Mouse (Mus musculus) forebrain, embryonic 12.5 days (tissue): ENCODE measurements at regions not wholly inside any gene's neighbourhood (a gene's known extent, or its start where the extent isn't known, plus 50 kb on each side); places are given as distances from the start of the nearest gene placed in this dataset.

Experiments
- ATAC-seq: fragments of 200-750 bp; cut with Nextera tagmentation; 2 replicates; pipeline ENCODE4 v1.8.0; 2017; ENCODE audit warnings: moderate TSS enrichment; ENCODE audit not compliant: low FRiP score
- H3K27ac ChIP-seq: fragments of 300-500 bp; sonication (generic); 2 replicates; pipeline ENCODE4 v1.5.1; 2016; ENCODE audit warnings: mild to moderate bottlenecking
- H3K27me3 ChIP-seq: fragments of 300-500 bp; sonication (generic); 2 replicates; pipeline ENCODE4 v1.6.1; 2016; ENCODE audit warnings: mild to moderate bottlenecking
- H3K36me3 ChIP-seq: fragments of 300-500 bp; sonication (generic); replicated peaks from 2 replicates; pipeline ENCODE4 v1.6.1; 2016; ENCODE audit warnings: mild to moderate bottlenecking
- H3K4me1 ChIP-seq: fragments of 300-500 bp; sonication (generic); 2 replicates; pipeline ENCODE4 v1.6.1; 2016
- H3K4me2 ChIP-seq: fragments of 300-500 bp; sonication (generic); 2 replicates; pipeline ENCODE4 v1.6.1; 2016; ENCODE audit warnings: mild to moderate bottlenecking, moderate library complexity
- H3K4me3 ChIP-seq: fragments of 300-500 bp; sonication (generic); replicated peaks from 2 replicates; pipeline ENCODE4 v1.5.1; 2016; ENCODE audit warnings: mild to moderate bottlenecking
- H3K9ac ChIP-seq: fragments of 300-500 bp; sonication (generic); 2 replicates; pipeline ENCODE4 v1.6.1; 2016; ENCODE audit warnings: mild to moderate bottlenecking
- H3K9me3 ChIP-seq: fragments of 300-500 bp; sonication (generic); 2 replicates; pipeline ENCODE4 v1.6.1; 2016
- WGBS: fragments of 180-500 bp; shearing (Covaris S2); methylation state at CpG from one replicate; pipeline ENCODE4 v1.1.7; 2016; 5-methylcytosine and 5-hydroxymethylcytosine counted together

- H3K27me3 ChIP-seq: no peaks in the 10 kb centered on the region
- WGBS: 89% methylated on average over 6 of the region's 6 CpGs
- H3K4me3 ChIP-seq: no peak overlapping the region
- no peaks in the 10 kb centered on the region for H3K9me3 ChIP-seq
- no peaks in the 10 kb centered on the region for H3K4me1 ChIP-seq
- ATAC-seq: no peak
- H3K27ac ChIP-seq: no peak overlapping the region
- no peak overlapping the region for H3K4me2 ChIP-seq
- no peak overlapping the region for H3K9ac ChIP-seq
- H3K36me3 ChIP-seq: no peaks in the 10 kb centered on the region
Measured at GRCm38 (mm10) chr11:18437834-18438611, 484.3 kb upstream of the Etaa1 start.

- Histone ChIP-seq H3K27me3 (no peaks in the 10 kb centered on the region), H3K4me2 (no peak overlapping the region), H3K36me3 (no peaks in the 10 kb centered on the region), H3K4me1 (no peaks in the 10 kb centered on the region), H3K9ac (no peak overlapping the region), H3K27ac (no peak overlapping the region), H3K4me3 (no peak overlapping the region), H3K9me3 (no peaks in the 10 kb centered on the region)
- WGBS: 70% methylated on average over 3 of the region's 3 CpGs
- ATAC-seq: no peak
Measured at GRCm38 (mm10) chr11:18421076-18421475, 467.4 kb upstream of the Etaa1 start.

- Histone ChIP-seq H3K9me3 (no peaks in the 10 kb centered on the region), H3K4me2 (no peak overlapping the region), H3K9ac (no peak overlapping the region), H3K4me1 (no peaks in the 10 kb centered on the region), H3K27me3 (no peaks in the 10 kb centered on the region), H3K36me3 (no peaks in the 10 kb centered on the region), H3K4me3 (no peak overlapping the region), H3K27ac (no peak overlapping the region)
- WGBS: 76% methylated on average over 1 of the region's 1 CpGs
- ATAC-seq: no peak
Measured at GRCm38 (mm10) chr11:18413769-18414168, 460.1 kb upstream of the Etaa1 start.

GRCm38 (mm10) chr11:18408071-18408752 lies 454.5 kb upstream of the Etaa1 start:
- Histone ChIP-seq H3K4me2 (no peak overlapping the region), H3K9me3 (no peaks in the 10 kb centered on the region), H3K27ac (no peak overlapping the region), H3K4me3 (no peak overlapping the region), H3K4me1 (no peaks in the 10 kb centered on the region), H3K27me3 (no peaks in the 10 kb centered on the region), H3K9ac (no peak overlapping the region), H3K36me3 (no peaks in the 10 kb centered on the region)
- 72% methylated on average over 8 of the region's 8 CpGs for WGBS
- ATAC-seq: no peak

- no peaks in the 10 kb centered on the region for H3K27me3 ChIP-seq
- H3K9ac ChIP-seq: no peak overlapping the region
- no peak overlapping the region for H3K4me2 ChIP-seq
- H3K9me3 ChIP-seq: no peaks in the 10 kb centered on the region
- no peaks in the 10 kb centered on the region for H3K4me1 ChIP-seq
- no peaks in the 10 kb centered on the region for H3K36me3 ChIP-seq
- 70% methylated on average over 4 of the region's 4 CpGs for WGBS
- ATAC-seq: no peak
- H3K27ac ChIP-seq: no peak overlapping the region
- no peak overlapping the region for H3K4me3 ChIP-seq
Measured at GRCm38 (mm10) chr11:18399561-18399960, 445.9 kb upstream of the Etaa1 start.

- WGBS: 79% methylated on average over 6 of the region's 6 CpGs
- H3K9ac ChIP-seq: no peak overlapping the region
- no peaks in the 10 kb centered on the region for H3K9me3 ChIP-seq
- H3K4me1 ChIP-seq: no peaks in the 10 kb centered on the region
- no peak for ATAC-seq
- no peaks in the 10 kb centered on the region for H3K36me3 ChIP-seq
- no peak overlapping the region for H3K4me3 ChIP-seq
- no peak overlapping the region for H3K4me2 ChIP-seq
- no peaks in the 10 kb centered on the region for H3K27me3 ChIP-seq
- no peak overlapping the region for H3K27ac ChIP-seq
Measured at GRCm38 (mm10) chr11:18396397-18396796, 442.7 kb upstream of the Etaa1 start.

GRCm38 (mm10) chr11:18395631-18396030 lies 442.0 kb upstream of the Etaa1 start:
- Histone ChIP-seq H3K36me3 (no peaks in the 10 kb centered on the region), H3K4me1 (no peaks in the 10 kb centered on the region)
- ATAC-seq: no peak

GRCm38 (mm10) chr11:18372813-18373332 lies 419.2 kb upstream of the Etaa1 start:
- 85% methylated on average over 6 of the region's 6 CpGs for WGBS
- H3K27ac ChIP-seq: no peak overlapping the region
- no peak overlapping the region for H3K9ac ChIP-seq
- H3K4me2 ChIP-seq: no peak overlapping the region
- no peaks in the 10 kb centered on the region for H3K36me3 ChIP-seq
- no peak overlapping the region for H3K4me3 ChIP-seq
- H3K4me1 ChIP-seq: no peaks in the 10 kb centered on the region
- ATAC-seq: no peak
- no peaks in the 10 kb centered on the region for H3K9me3 ChIP-seq
- no peaks in the 10 kb centered on the region for H3K27me3 ChIP-seq

More at GRCm38 (mm10) chr11:18395631-18396030, 442.0 kb upstream of the Etaa1 start:
- Histone ChIP-seq H3K4me3 (no peak overlapping the region), H3K27ac (no peak overlapping the region), H3K9me3 (no peaks in the 10 kb centered on the region), H3K4me2 (no peak overlapping the region), H3K9ac (no peak overlapping the region), H3K27me3 (no peaks in the 10 kb centered on the region)
- 90% methylated on average over 4 of the region's 4 CpGs for WGBS

GRCm38 (mm10) chr11:18371304-18371703 lies 417.6 kb upstream of the Etaa1 start:
- H3K4me2 ChIP-seq: no peak overlapping the region
- ATAC-seq: no peak
- no peaks in the 10 kb centered on the region for H3K9me3 ChIP-seq
- WGBS: 8% methylated on average over 3 of the region's 3 CpGs
- no peak overlapping the region for H3K9ac ChIP-seq
- no peaks in the 10 kb centered on the region for H3K27me3 ChIP-seq
- no peaks in the 10 kb centered on the region for H3K4me1 ChIP-seq
- no peak overlapping the region for H3K4me3 ChIP-seq
- H3K36me3 ChIP-seq: no peaks in the 10 kb centered on the region
- no peak overlapping the region for H3K27ac ChIP-seq

- Histone ChIP-seq H3K4me3 (no peak overlapping the region), H3K27me3 (no peaks in the 10 kb centered on the region), H3K9ac (no peak overlapping the region), H3K27ac (no peak overlapping the region), H3K4me1 (no peaks in the 10 kb centered on the region), H3K4me2 (no peak overlapping the region), H3K9me3 (no peaks in the 10 kb centered on the region), H3K36me3 (no peaks in the 10 kb centered on the region)
- 10% methylated on average over 3 of the region's 3 CpGs for WGBS
- no peak for ATAC-seq
Measured at GRCm38 (mm10) chr11:18370861-18371260, 417.2 kb upstream of the Etaa1 start.

GRCm38 (mm10) chr11:18354866-18355265 lies 401.2 kb upstream of the Etaa1 start:
- Histone ChIP-seq H3K4me2 (no peak overlapping the region), H3K4me1 (no peaks in the 10 kb centered on the region), H3K27me3 (no peaks in the 10 kb centered on the region), H3K9ac (no peak overlapping the region), H3K36me3 (no peaks in the 10 kb centered on the region), H3K9me3 (no peaks in the 10 kb centered on the region), H3K27ac (no peak overlapping the region), H3K4me3 (no peak overlapping the region)
- no peak for ATAC-seq
- 74% methylated on average over 3 of the region's 3 CpGs for WGBS

- Histone ChIP-seq H3K4me3 (no peak overlapping the region), H3K27me3 (no peaks in the 10 kb centered on the region), H3K9ac (no peak overlapping the region), H3K4me1 (no peaks in the 10 kb centered on the region), H3K9me3 (no peaks in the 10 kb centered on the region), H3K36me3 (no peaks in the 10 kb centered on the region), H3K4me2 (no peak overlapping the region), H3K27ac (no peak overlapping the region)
- no peak for ATAC-seq
- 91% methylated on average over 4 of the region's 4 CpGs for WGBS
Measured at GRCm38 (mm10) chr11:18354156-18354555, 400.5 kb upstream of the Etaa1 start.

- no peaks in the 10 kb centered on the region for H3K4me1 ChIP-seq
- no peak for ATAC-seq
- H3K27me3 ChIP-seq: no peaks in the 10 kb centered on the region
- no peak overlapping the region for H3K4me2 ChIP-seq
- H3K27ac ChIP-seq: no peak overlapping the region
- no peak overlapping the region for H3K9ac ChIP-seq
- no peaks in the 10 kb centered on the region for H3K36me3 ChIP-seq
- no peaks in the 10 kb centered on the region for H3K9me3 ChIP-seq
- 75% methylated on average over 3 of the region's 3 CpGs for WGBS
- no peak overlapping the region for H3K4me3 ChIP-seq
Measured at GRCm38 (mm10) chr11:18347841-18348240, 394.2 kb upstream of the Etaa1 start.
